Mouse (Mus musculus): ENCODE data around the gene Sync. TPM values are rescaled to one million over a fixed set of nuclear protein-coding genes. Genes with fewer than 3 reads are reported as not detected.

Sync gene
- polyA plus RNA-seq, 1 experiment: 15.0 TPM

DNA sequence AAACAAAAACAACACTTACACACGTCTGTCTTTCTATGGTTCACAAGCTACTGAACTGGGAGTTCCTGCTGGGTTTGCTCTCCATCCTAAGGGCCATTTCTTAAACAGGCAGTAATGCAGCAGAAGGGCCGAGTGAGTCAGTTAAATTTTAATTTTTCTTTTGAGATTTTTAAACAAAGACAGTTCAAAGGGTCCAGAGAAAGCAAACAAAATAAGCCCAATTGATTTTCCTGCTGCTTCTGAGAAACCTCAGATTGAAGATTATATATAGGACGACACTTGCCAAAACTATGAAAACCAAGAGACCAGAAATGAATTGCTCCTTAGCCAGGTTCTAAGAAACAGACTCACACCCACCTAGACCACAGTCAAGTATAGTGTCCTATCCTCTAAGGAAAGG, 26.5 kb downstream of the Sync start:
- H3ac ChIP-seq (ENCODE audit: control insufficient read depth, insufficient read length, low read depth): no peak overlapping the region
- H3K79me3 ChIP-seq (ENCODE audit: low read depth): peaks cover 50% of the 10 kb centered on the region
- peaks cover 98% of the 10 kb centered on the region for H3K36me3 ChIP-seq (ENCODE audit: control insufficient read depth, insufficient read depth)
- H3K27me3 ChIP-seq (ENCODE audit: control insufficient read depth, insufficient read depth, insufficient read length): no peaks in the 10 kb centered on the region
- no peak overlapping the region for H3K4me3 ChIP-seq (ENCODE audit: insufficient read depth, poor library complexity, severe bottlenecking)
- peaks cover 87% of the 10 kb centered on the region for H3K79me2 ChIP-seq (ENCODE audit: control insufficient read depth, insufficient read depth)
- no peak for TF ChIP-seq MYOD1 (IDR thresholded peaks at IDR 0.05; ENCODE audit: control insufficient read depth, insufficient read length, low read depth)
- no peak for TF ChIP-seq FOSL1 (IDR thresholded peaks at IDR 0.05; ENCODE audit: insufficient read depth, low read length, poor library complexity, severe bottlenecking)
- no peak for TF ChIP-seq CTCF (IDR thresholded peaks at IDR 0.05; ENCODE audit: control insufficient read depth, insufficient read depth, insufficient read length)
- no peak for TF ChIP-seq MYOG (IDR thresholded peaks at IDR 0.05; ENCODE audit: control insufficient read depth, extremely low read depth, insufficient read length)
- no peak for TF ChIP-seq MAX (IDR thresholded peaks at IDR 0.05)
- no peak for TF ChIP-seq CEBPB (IDR thresholded peaks at IDR 0.05; ENCODE audit: low read depth)
- TF ChIP-seq USF1 (IDR thresholded peaks at IDR 0.05; ENCODE audit: low read depth): no peak

- Histone ChIP-seq H3ac (ENCODE audit: control insufficient read depth, insufficient read length, low read depth) (no peak overlapping the region), H3K27me3 (ENCODE audit: control insufficient read depth, insufficient read depth, insufficient read length) (no peaks in the 10 kb centered on the region), H3K36me3 (ENCODE audit: control insufficient read depth, insufficient read depth) (peaks cover 86% of the 10 kb centered on the region), H3K79me3 (ENCODE audit: low read depth) (peaks cover 44% of the 10 kb centered on the region), H3K79me2 (ENCODE audit: control insufficient read depth, insufficient read depth) (peaks cover 95% of the 10 kb centered on the region), H3K4me3 (ENCODE audit: insufficient read depth, poor library complexity, severe bottlenecking) (no peak overlapping the region)
- no peak for TF ChIP-seq MYOD1 (IDR thresholded peaks at IDR 0.05; ENCODE audit: control insufficient read depth, insufficient read length, low read depth)
- no peak for TF ChIP-seq USF1 (IDR thresholded peaks at IDR 0.05; ENCODE audit: low read depth)
- no peak for TF ChIP-seq MAX (IDR thresholded peaks at IDR 0.05)
- no peak for TF ChIP-seq CTCF (IDR thresholded peaks at IDR 0.05; ENCODE audit: control insufficient read depth, insufficient read depth, insufficient read length)
- TF ChIP-seq FOSL1 (IDR thresholded peaks at IDR 0.05; ENCODE audit: insufficient read depth, low read length, poor library complexity, severe bottlenecking): no peak
- TF ChIP-seq CEBPB (IDR thresholded peaks at IDR 0.05; ENCODE audit: low read depth): no peak
- no peak for TF ChIP-seq MYOG (IDR thresholded peaks at IDR 0.05; ENCODE audit: control insufficient read depth, extremely low read depth, insufficient read length)
Observed at GRCm38 (mm10) chr4:129320876-129321275, 33.5 kb downstream of the Sync start.

- Histone ChIP-seq H3K79me3 (ENCODE audit: low read depth) (peaks cover 51% of the 10 kb centered on the region), H3K36me3 (ENCODE audit: control insufficient read depth, insufficient read depth) (peaks cover 84% of the 10 kb centered on the region), H3K4me3 (ENCODE audit: insufficient read depth, poor library complexity, severe bottlenecking) (no peak overlapping the region), H3K27me3 (ENCODE audit: control insufficient read depth, insufficient read depth, insufficient read length) (no peaks in the 10 kb centered on the region), H3ac (ENCODE audit: control insufficient read depth, insufficient read length, low read depth) (no peak overlapping the region), H3K79me2 (ENCODE audit: control insufficient read depth, insufficient read depth) (peaks cover 95% of the 10 kb centered on the region)
- no peak for TF ChIP-seq CEBPB (IDR thresholded peaks at IDR 0.05; ENCODE audit: low read depth)
- TF ChIP-seq MAX (IDR thresholded peaks at IDR 0.05): no peak
- no peak for TF ChIP-seq MYOD1 (IDR thresholded peaks at IDR 0.05; ENCODE audit: control insufficient read depth, insufficient read length, low read depth)
- TF ChIP-seq FOSL1 (IDR thresholded peaks at IDR 0.05; ENCODE audit: insufficient read depth, low read length, poor library complexity, severe bottlenecking): no peak
- no peak for TF ChIP-seq USF1 (IDR thresholded peaks at IDR 0.05; ENCODE audit: low read depth)
- no peak for TF ChIP-seq MYOG (IDR thresholded peaks at IDR 0.05; ENCODE audit: control insufficient read depth, extremely low read depth, insufficient read length)
- no peak for TF ChIP-seq CTCF (IDR thresholded peaks at IDR 0.05; ENCODE audit: control insufficient read depth, insufficient read depth, insufficient read length)
Observed at GRCm38 (mm10) chr4:129322042-129322441, 34.6 kb downstream of the Sync start.

DNA sequence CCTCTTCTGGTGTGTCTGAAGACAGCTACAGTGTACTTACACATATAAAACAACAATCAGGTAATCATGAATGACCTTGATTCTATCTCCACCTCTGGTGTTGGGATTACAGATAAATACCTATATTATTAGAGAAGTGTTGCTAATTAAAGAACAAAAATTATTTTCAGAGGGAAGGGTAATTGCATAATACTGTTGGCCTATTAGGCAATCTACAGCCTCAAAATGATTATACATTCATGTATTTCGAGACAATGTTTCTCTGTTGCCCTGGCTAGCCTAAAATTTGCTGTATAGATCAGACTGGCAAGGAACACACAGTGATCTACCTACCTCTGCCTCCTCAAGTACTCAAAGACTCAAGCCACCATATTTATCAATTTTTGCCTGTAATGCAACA, 36.1 kb downstream of the Sync start:
- no peak for TF ChIP-seq FOSL1 (IDR thresholded peaks at IDR 0.05; ENCODE audit: insufficient read depth, low read length, poor library complexity, severe bottlenecking)
- no peak for TF ChIP-seq MAX (IDR thresholded peaks at IDR 0.05)
- TF ChIP-seq MYOD1 (IDR thresholded peaks at IDR 0.05; ENCODE audit: control insufficient read depth, insufficient read length, low read depth): no peak
- TF ChIP-seq CTCF (IDR thresholded peaks at IDR 0.05; ENCODE audit: control insufficient read depth, insufficient read depth, insufficient read length): no peak
- peak; percentile 79 for TF ChIP-seq CEBPB (IDR thresholded peaks at IDR 0.05; ENCODE audit: low read depth)
- TF ChIP-seq USF1 (IDR thresholded peaks at IDR 0.05; ENCODE audit: low read depth): no peak
- no peak for TF ChIP-seq MYOG (IDR thresholded peaks at IDR 0.05; ENCODE audit: control insufficient read depth, extremely low read depth, insufficient read length)
- Histone ChIP-seq H3K36me3 (ENCODE audit: control insufficient read depth, insufficient read depth) (peaks cover 84% of the 10 kb centered on the region), H3K27me3 (ENCODE audit: control insufficient read depth, insufficient read depth, insufficient read length) (no peaks in the 10 kb centered on the region), H3ac (ENCODE audit: control insufficient read depth, insufficient read length, low read depth) (no peak overlapping the region), H3K4me3 (ENCODE audit: insufficient read depth, poor library complexity, severe bottlenecking) (no peak overlapping the region), H3K79me3 (ENCODE audit: low read depth) (peaks cover 58% of the 10 kb centered on the region), H3K79me2 (ENCODE audit: control insufficient read depth, insufficient read depth) (peaks cover 98% of the 10 kb centered on the region)

DNA sequence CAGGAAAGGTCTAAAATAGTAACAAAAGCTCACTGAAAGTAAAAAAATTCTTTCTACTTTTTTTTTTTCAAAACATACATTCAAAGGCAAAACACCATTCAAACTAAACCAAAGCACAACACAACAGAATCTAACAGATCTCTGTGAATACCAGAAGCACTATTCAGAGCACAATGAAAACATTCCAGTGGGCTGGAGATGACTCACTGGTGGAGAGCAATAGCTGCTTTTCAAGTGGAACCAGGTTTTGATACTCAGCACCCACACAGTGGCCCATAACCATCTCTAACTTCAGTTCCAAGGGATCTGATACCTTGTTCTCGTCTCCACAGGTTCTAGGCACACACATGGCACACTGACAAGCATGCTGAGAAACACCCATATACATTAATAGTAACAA, 37.3 kb downstream of the Sync start:
- peaks cover 99% of the 10 kb centered on the region for H3K79me2 ChIP-seq (ENCODE audit: control insufficient read depth, insufficient read depth)
- peaks cover 82% of the 10 kb centered on the region for H3K36me3 ChIP-seq (ENCODE audit: control insufficient read depth, insufficient read depth)
- peaks cover 69% of the 10 kb centered on the region for H3K79me3 ChIP-seq (ENCODE audit: low read depth)
- no peaks in the 10 kb centered on the region for H3K27me3 ChIP-seq (ENCODE audit: control insufficient read depth, insufficient read depth, insufficient read length)
- no peak overlapping the region for H3ac ChIP-seq (ENCODE audit: control insufficient read depth, insufficient read length, low read depth)
- H3K4me3 ChIP-seq (ENCODE audit: insufficient read depth, poor library complexity, severe bottlenecking): no peak overlapping the region
- no peak for TF ChIP-seq MAX (IDR thresholded peaks at IDR 0.05)
- peak; percentile 92 for TF ChIP-seq FOSL1 (IDR thresholded peaks at IDR 0.05; ENCODE audit: insufficient read depth, low read length, poor library complexity, severe bottlenecking)

DNA sequence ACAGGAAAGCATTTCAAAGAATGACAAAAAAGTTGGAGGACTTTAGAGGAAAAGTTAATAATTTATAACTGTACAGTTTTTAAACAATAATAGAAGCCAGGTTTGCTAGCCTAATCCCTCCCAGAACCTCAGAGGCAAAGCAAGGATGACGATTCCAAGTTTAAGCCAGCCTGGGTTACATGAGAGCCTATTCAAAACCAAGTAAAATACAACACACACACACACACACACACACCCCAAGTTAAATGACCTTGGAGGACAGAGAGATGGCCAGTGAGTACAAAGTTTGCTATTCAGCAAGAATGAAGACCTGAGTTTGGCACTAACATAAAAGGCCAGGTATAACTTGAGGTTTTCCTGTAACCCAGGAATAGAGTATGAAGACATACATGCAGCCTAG, 38.8 kb downstream of the Sync start:
- no peaks in the 10 kb centered on the region for H3K27me3 ChIP-seq (ENCODE audit: control insufficient read depth, insufficient read depth, insufficient read length)
- H3K79me2 ChIP-seq (ENCODE audit: control insufficient read depth, insufficient read depth): peaks cover 99% of the 10 kb centered on the region
- no peak overlapping the region for H3K4me3 ChIP-seq (ENCODE audit: insufficient read depth, poor library complexity, severe bottlenecking)
- no peak overlapping the region for H3ac ChIP-seq (ENCODE audit: control insufficient read depth, insufficient read length, low read depth)
- H3K36me3 ChIP-seq (ENCODE audit: control insufficient read depth, insufficient read depth): peaks cover 82% of the 10 kb centered on the region
- H3K79me3 ChIP-seq (ENCODE audit: low read depth): peaks cover 79% of the 10 kb centered on the region
- no peak for TF ChIP-seq USF1 (IDR thresholded peaks at IDR 0.05; ENCODE audit: low read depth)
- TF ChIP-seq MAX (IDR thresholded peaks at IDR 0.05): no peak
- no peak for TF ChIP-seq FOSL1 (IDR thresholded peaks at IDR 0.05; ENCODE audit: insufficient read depth, low read length, poor library complexity, severe bottlenecking)
- TF ChIP-seq CTCF (IDR thresholded peaks at IDR 0.05; ENCODE audit: control insufficient read depth, insufficient read depth, insufficient read length): no peak
- TF ChIP-seq CEBPB (IDR thresholded peaks at IDR 0.05; ENCODE audit: low read depth): no peak
- no peak for TF ChIP-seq MYOG (IDR thresholded peaks at IDR 0.05; ENCODE audit: control insufficient read depth, extremely low read depth, insufficient read length)
- no peak for TF ChIP-seq MYOD1 (IDR thresholded peaks at IDR 0.05; ENCODE audit: control insufficient read depth, insufficient read length, low read depth)
